Mouse (Mus musculus): ENCODE measurements at regions not wholly inside any gene's neighbourhood (a gene's known extent, or its start where the extent isn't known, plus 50 kb on each side); places are given as distances from the start of the nearest gene placed in this dataset.

DNA sequence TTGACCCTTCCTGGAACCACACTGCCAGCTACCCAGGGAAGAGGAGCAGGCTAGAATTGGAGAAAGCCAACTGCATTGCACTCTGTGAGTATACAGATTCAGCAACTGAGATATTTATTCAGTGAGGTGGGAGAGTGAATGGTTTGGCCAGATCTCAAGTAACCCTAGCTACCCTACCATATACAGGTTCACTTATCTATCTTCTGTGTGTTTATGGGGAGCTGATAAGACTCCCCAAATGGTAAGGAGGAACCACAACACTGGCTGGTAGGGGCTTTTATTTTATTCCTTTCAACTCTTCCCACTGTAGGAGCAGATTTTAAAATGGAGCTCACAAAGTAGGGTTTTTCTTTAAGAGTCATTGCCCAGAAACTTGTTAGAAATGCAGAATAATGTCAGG, 62.9 kb downstream of the Arrdc3 start:
- DNase-seq = no peak

DNA sequence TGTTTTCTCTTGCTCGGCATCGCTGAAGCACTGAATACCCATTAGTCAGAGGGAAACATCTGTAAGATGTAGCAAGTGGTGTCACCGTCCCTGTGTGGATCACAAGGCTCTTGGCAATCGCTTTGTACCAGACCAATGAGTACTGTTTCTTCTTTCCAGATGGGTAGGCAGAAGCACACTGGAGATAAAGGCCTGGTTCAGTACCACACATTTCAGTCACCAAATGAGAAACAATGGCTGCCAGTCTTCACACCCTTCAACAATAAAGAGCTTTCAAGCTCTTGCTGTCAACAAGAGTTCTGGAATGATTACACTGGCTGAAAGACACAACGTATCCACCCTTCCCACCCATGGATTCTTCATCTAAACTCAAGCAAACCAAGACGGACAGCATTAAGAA, 64.5 kb downstream of the Arrdc3 start:
- DNase-seq = no peak

DNA sequence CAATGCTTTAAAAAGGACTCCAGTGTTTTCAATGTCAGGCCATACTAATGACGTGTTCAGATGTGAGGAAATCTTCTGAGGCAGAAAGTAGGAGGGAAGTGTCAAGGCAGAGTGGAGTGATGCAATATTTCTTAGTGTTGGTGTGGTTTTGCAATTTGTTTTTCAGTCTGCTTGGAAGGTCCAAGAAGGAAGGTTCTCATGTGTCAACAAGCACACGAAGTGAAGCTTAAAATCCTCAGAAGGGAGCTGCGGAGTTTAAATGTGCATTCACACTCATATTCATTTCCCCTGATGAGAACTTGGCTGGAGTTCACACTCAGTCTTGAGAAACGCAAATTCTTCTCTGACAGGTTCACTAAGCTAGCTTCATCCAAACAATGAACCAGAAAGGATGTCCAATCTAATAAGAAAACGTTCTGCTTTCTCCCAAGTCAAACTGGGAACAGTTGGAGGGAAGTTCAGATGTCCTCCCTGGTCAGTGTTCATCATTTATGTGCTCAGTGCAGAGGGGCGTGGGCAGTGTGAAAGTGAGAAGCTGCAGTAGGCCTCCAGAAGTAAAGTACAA, 66.0 kb downstream of the Arrdc3 start:
- DNase-seq = no peak

DNA sequence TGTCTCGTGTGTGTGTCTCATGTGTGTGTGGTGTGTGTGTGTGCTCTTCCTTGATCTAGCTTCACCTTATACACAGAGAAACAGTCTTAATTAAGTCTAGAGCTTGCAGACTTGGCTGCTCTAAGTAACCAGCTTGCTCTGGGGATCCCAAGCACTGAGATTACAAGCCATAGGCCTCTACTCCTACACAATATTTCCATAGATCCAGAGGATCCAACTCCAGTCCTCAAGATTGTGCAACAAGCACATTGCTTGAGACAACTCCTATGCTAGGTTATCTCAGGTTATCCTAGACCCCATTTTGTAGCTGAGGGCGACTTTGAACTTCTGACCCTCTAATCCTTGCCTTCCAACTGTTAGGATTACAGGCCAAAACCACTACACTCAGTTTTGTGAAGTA, 67.1 kb downstream of the Arrdc3 start:
- no peak for DNase-seq

DNA sequence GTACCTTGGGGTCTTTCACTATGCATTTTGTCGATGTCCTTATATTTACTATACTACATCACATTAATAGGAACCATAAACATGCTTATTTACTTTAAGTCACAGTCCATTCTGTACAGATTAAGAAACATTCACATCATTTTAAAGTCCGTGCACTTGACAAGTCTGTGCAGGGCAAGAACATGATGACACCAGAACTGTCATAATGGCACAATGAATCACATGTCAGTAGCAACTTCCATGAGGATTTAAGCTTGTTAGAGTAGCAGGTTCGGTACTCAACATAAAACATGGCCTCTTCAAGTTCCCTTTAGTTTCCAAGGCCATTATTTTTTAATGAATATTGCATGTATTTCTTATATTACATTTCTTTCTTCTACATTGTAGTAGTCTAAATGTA, 67.6 kb downstream of the Arrdc3 start:
- DNase-seq = no peak

DNA sequence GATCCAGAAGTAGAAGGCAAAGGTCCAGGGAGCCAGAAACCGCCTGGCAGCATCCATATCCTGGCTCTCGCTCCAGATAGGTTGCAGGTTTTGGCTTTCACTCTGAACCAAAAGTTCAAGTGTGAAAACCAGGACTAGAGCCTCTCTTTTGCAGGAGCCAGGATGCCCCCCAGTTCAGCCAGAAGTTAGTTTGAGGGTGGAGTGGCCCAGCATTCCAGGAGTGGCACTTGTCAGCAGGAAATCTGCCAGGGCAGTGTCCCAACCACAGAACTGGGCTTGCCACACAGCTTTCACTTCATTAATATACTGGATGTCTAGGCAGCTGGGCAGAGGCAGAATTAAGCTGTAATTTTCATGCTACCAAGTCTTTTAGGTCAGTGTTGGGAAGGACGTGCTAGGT, 68.1 kb downstream of the Arrdc3 start:
- DNase-seq = peak in 1 of 2 experiments; percentile 13

DNA sequence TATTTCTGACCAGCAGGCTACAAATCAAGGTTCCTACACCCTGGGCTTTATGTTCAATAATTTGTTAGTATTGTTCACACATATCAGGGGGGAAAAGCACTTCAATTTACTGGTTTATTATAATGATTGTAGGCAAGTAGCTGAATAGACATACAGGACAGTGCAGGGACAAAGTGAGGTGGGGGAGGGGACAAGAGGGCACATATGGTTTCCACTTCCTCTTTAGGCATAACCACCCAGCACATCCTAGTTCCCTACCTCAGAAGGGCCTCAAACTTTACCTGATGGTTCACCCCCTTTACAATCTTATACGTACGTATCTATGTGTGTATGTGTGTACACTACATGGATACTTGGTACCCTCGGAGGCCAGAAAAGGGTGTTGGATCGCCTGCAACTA, 69.7 kb downstream of the Arrdc3 start:
- no peak for DNase-seq

DNA sequence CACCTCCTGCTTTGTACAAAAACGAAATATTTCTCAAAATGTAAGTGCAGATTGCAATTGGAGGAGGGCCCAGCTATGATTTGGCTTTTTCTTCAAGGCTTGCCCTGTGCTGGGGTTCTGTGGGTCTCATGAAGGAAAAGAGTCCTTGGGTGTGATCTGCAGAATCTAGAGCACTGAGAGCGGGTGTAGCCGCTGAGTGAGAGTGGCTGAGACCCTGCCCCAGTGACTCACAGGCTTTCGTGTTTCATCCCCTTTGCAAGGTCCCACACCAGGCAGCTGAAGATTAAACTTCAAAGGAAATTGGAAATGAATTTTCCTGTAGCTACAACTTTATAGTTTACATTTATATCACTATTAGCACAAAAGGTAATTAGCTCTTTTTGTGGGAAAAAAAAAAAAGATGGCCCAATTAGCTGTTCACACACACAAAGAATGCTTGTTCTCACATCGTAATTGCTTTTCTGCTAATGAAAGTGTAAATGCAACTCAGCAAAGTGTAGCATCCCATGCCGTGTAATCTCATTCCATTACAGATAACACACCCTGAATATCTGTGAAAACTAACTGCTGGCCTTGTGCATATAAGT, 71.0 kb downstream of the Arrdc3 start:
- no peak for DNase-seq

DNA sequence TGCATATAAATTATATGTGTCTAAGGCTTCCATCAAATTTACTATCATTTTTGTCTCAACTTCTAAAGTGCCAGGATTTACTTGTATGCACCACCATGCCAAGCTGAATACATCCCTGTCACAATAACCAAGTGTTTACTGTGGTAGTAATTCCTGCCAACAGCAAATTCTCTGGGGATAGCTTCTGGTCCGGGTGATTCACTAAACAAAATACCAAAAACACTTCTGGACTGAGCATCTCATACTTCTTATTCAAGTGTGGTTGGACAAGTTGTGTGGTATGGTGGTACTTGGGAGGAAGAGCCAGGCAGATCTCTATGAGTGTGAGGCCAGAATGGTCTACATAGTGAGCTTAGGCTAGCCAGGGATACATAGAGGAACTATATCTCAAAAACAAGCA, 73.8 kb downstream of the Arrdc3 start:
- no peak for DNase-seq

DNA sequence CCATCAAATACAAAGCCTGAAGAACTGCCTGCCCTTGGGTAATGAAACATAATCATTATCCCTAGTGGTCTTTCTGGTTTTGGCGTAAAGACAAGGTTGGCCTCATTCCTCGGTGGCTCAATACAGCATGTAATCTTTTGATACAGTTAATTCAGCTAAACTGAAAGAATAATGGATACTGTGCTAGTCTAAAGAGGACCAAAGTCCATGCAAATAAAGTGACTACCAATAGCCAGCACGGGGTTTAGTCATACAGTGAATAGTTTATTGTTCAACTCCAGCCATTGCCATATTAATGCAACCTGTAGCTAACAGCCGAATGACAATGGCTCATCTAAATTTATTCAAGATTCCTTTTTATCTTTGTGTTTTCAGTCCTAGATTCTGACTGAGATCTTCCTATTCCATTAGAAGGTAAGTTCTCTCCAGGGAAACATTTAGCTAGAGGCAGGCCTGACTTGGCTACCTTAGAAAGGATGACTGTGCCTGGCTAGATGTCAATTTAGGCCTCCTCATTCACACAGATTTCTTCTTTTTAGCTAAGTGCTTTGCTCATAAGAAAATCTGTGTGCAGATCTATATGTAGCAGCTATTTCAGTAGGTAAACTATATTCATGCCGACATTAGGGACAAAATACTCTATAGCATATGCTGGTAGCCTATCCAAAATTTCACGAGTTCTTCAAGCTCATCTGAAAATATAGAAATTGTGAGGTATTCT, 74.4 kb downstream of the Arrdc3 start:
- no peak for DNase-seq

DNA sequence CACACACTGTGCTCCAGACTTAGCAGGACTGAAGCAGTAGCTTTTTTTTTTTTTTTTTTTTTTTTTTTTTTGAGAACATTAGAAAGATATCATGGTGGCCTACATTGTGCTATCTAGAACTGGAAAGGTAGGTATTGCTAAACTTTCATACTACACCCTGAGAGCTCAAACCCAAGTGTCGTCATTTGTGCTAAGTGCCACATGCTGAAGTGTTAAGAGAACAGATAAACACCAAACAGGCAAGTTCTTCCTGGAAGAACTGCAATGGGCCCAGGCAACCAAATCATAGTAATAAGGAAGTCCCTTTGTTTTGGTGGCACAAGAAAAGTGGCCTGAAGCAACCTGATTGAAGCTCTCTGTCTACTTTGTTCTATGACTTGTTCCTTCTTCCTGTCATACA, 76.6 kb downstream of the Arrdc3 start:
- DNase-seq = no peak

DNA sequence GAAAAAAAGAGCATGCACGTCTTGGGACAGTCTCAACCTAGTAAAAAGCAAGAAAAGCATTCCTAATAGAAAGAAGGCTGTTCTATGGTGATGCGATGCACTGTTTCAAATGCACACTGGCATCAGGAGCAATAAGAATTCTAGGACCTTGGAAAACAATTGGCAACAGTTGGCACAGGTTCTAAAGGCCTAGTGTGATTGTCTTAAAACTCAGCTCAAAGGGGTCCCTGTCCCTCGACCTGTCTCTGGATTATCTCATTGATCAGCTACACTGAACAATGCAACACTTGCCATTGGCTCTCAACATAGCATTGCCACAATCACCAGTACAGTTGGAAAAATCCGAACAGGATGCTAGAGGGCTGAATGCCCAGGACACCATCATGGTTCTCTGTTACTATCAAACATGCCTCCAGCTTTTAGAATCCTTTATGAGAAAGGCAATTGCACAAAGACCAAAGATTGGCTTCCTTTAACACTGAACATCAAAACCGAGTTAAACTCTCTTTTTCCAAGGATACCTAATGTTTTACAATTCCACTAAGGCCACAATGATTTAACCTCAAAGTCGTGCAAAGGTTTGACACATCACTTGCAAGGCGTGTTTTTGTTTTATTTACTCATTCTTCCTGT, 78.9 kb downstream of the Arrdc3 start:
- peak; percentile 9 to 24 for DNase-seq

DNA sequence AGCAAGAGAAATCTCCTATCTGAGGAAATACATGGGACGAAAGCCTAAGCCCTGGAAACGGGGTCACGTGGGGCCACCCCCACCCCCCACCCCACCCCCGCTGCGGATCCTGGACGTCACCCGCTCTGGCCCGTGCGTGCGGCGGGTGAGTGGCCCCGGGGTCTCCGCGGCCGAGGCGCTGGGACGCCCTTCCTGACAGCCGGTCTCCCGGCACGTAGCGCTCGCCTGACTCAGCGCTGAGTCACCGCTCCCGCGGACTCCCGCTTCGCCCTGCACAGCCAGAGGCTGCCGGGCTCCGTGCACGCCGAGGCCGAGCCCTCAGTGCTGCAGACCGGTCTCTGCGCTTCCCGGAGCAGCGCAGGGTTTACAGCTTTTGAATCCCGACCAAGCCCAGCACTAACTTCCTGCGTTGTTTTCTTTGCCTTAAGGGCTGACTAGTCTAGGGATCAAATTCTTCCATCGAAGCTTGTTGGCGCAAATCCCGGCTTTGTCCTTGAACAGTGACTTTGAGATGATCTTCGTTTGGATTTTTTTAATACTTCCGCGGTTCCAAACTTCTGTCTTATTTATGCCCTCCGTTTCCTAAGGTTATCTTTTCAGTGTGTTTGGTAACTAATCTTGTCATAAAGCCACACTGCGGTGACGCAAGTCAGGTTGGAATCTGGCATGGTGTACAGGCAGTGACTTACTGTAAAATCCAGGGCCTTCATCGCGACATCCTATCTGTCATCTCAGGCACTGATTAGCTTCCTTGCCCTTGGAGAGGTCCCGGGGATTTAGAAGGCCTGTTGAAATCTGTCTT, 79.8 kb downstream of the Arrdc3 start:
- DNase-seq = peak; percentile 84 to 87

DNA sequence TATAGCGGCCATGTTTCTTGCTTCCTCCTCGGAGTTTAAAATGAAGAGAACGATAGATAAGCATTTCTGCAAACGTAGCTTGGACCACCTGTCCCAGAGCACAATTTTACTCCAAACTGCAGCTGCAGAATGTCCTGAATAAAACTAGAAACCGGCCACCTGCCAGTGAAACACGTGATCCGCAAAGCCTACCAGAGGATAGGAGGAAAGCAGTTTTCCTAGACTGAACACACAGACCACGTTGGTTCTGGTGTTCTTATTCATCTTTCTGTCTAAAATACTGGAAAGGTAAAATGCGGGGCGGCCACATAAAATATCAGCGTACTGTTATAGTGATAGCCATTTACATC, 80.4 kb downstream of the Arrdc3 start:
- DNase-seq = peak; percentile 32 to 44

DNA sequence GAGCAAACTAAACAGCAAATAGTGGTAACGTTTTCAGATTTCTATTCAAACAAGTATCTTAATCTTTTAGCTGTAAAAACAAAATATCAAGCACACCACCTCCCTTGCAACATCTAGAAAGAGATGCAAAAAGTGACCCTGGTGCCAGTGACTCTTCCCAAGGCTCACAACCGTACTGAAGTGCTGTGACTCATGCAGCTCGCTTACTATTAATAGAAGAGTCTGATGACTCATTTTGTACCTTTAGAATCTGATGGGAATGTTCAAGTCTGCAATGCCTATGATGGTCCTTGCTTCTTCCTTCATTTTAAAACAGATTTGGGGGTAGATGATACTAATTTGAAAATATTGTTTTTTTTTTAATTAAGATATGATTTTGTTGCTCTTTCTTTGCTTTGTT, 88.5 kb downstream of the Arrdc3 start:
- DNase-seq = no peak

DNA sequence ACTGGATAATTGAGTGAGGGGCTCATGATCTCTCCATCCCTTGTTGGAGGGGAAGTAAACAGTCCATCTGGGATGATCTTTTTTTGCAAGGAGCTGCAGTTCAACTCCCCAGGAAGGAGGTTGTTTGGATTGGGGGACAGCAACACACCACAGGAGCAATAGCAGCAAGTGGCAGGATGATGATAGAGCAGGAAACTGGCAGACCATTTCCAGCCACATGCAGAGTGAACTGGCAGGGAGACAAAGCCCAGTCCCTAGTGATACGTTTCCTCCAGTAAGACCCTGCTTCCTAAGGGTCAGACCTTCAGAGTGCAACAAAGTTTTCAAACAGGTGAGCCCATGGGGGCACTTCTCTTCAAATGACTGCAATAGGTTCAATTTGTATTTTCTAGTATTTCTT, 91.2 kb downstream of the Arrdc3 start:
- DNase-seq = no peak

DNA sequence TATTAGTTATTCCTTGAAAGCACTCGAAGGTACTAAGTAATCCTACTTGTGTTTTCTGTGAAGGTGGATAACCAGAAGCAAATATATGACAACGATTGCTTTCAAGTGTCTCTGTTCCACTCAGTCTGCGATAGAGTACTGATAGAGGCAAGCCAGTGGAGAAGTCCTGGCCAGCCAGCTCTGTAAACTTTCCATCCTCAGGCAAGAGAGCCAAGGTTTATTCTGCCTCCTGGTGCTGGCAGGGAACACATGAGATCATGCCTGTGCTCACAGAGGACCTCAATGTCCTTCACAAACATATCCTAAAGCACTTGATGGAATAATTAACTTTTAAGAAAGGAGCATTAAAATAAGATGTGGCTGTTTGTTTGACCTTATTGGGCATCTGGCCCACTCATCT, 94.1 kb downstream of the Arrdc3 start:
- DNase-seq = no peak

DNA sequence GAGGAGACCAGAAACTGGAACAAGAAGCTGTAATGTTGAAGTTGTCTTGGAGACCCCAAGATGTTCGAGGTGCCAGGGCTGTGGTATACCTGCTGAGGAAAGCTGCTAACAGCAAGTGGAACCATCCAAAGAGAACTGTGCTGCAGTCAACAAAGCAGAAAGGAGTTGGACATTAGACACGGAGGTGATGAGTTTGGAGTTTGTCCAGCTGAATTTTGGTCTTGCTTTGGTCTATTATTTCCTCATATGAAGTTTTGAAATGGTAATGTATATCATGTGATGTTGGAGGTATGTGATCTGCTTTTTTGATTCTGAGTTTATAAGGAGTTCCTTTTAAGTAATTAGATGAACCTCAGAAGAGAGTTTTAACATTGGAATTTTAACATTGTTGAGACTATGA, 98.0 kb downstream of the Arrdc3 start:
- DNase-seq = no peak

DNA sequence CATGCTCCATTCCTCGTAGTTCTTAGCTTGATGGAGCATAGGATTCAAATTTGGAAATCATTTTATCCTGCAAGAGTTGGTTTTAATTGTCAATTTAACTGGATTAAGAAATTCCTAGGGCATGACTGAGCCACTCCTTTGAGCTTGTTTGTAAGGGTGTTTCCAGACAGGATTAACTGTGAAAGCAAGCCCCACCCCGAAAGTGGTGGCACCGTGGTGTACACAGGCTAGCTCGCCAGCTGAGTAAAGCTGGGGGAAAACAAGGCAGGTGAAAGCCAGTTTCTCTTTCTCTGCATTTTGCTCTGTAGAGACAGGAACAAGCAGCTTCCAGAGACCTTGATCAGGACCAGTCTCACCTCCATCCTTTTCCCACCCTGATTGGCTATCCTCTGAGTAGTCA, 103.5 kb downstream of the Arrdc3 start:
- no peak for DNase-seq

DNA sequence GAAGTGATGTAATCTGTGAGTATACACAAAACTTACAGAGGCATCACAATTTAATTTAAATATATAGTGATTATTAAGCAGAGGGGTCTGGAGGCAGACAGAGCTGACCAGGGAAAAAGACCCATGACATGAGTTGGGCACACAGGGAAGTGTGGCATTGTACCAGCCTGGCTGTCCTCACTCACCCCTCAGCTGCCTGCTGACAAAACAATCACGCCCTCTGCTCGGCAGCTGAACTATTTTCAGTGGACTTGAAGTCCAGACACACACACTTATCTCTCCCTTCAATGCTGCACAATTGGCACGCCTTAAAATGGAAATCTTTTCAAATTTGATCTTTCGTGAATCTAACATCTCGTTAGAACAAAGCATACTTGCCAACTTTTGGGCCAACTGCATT, 106.6 kb downstream of the Arrdc3 start:
- DNase-seq = no peak

DNA sequence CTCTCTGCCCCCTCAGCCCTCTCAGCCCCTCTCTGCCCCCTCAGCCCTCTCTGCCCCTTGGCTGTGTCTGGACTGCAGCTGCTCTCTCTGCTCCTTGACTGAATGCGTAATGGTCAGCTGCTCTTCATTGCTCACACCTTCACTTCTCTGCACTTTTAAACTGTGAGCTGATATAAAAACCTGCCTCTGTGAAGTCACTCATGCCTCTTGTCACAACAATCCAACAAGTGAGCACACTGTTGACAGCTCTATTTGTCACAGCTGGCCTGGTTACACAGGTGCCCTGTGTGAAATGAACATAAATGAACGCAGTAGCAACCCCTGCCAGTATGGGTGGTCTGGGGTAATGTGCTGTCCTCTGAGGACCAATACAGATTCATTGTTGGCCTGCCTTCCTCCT, 109.2 kb downstream of the Arrdc3 start:
- no peak for DNase-seq

DNA sequence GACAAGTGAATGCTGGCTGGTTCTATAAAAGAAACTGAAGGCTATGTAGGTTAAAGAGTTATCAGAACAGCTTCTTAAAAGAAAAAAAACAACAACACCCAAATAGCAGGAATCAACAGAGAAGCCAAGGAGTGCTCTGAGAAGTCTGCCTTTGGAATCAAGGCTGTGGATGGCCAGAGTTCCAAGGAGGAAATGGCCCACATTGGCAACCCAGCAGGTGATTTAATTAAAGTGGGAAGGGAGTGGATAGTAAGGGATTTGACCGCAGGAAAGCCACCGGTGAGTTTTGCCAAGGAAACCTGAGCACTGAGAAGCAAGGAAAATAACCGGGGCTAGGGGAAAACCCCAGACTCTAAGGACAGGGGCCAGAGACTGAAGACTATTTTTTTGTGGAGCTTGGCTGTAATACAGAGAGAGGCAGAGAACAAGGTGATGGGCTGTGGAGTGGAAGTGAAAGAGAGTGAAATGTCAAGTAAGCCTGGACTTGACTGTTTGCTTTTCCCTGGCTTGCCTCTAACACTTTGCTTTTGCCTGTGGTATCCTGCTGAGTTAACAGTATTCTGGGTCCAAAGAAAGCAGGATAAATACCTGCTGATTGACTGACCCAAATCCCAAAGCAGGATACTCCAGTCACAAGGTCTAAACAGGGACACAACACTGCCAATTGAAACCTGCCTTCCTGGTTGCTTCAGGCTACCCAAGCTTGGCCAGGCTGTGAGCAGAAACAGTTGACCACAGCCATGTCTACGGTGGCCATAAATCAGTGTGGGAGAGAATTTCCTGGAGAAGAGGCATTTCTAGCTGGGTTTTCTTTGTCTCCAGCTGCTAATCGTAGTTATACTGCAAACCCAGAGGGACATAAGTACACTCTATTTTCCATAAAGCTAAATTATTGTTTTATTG, 125.9 kb downstream of the Arrdc3 start:
- peak; percentile 18 to 22 for DNase-seq

All from cerebellum, postnatal 10 days (tissue).